Mouse (Mus musculus) intestine, embryonic 15.5 days (tissue): ENCODE data around the gene Tbcb. TPM values are rescaled to one million over a fixed set of nuclear protein-coding genes. Genes with fewer than 3 reads are reported as not detected.
A peak's percentile ranks its signal among the peaks of the same experiment; 100 is the strongest.
"Not testable (repeated sequence)": the region's sequence is repeated elsewhere in the genome, so short reads cannot be mapped to it uniquely, and the experiment has no call there.

Experiments used
- ATAC-seq: fragments of 200-750 bp; cut with Nextera tagmentation; 2 replicates; pipeline ENCODE4 v1.8.0; 2017; ENCODE audit warnings: moderate TSS enrichment, moderate library complexity
- H3K27ac ChIP-seq: fragments of 300-500 bp; sonication (generic); 2 replicates; pipeline ENCODE4 v1.5.1; 2015; ENCODE audit warnings: mild to moderate bottlenecking, inconsistent platforms
- H3K27me3 ChIP-seq: fragments of 300-500 bp; sonication (generic); replicated peaks from 2 replicates; pipeline ENCODE4 v1.6.1; 2015; ENCODE audit warnings: inconsistent platforms
- H3K36me3 ChIP-seq: fragments of 300-500 bp; sonication (generic); 2 replicates; pipeline ENCODE4 v1.6.1; 2015; ENCODE audit warnings: inconsistent platforms
- H3K4me1 ChIP-seq: fragments of 300-500 bp; sonication (generic); replicated peaks from 2 replicates; pipeline ENCODE4 v1.6.1; 2015; ENCODE audit warnings: inconsistent platforms
- H3K4me2 ChIP-seq: fragments of 300-500 bp; sonication (generic); replicated peaks from 2 replicates; pipeline ENCODE4 v1.6.1; 2015; ENCODE audit warnings: mild to moderate bottlenecking, inconsistent platforms
- H3K4me3 ChIP-seq: fragments of 300-500 bp; sonication (generic); replicated peaks from 2 replicates; pipeline ENCODE4 v1.5.1; 2015; ENCODE audit warnings: inconsistent platforms
- H3K9ac ChIP-seq: fragments of 300-500 bp; sonication (generic); 2 replicates; pipeline ENCODE4 v1.6.1; 2015; ENCODE audit warnings: inconsistent platforms
- H3K9me3 ChIP-seq: fragments of 300-500 bp; sonication (generic); 2 replicates; pipeline ENCODE4 v1.6.1; 2016; ENCODE audit warnings: inconsistent platforms
- WGBS: fragments of 180-500 bp; shearing (Covaris S2); methylation state at CpG from one replicate; pipeline ENCODE4 v1.1.7; 2015; 5-methylcytosine and 5-hydroxymethylcytosine counted together
- polyA plus RNA-seq: library from polyadenylated mRNA; unstranded; fragments of >200 nt; fragmentation: Nextera tagmentation; extraction: Ambion mirVana; gene quantifications from 2 replicates; pipeline ENCODE4 v1.2.1, GENCODE M21; 2015

Tbcb gene
- polyA plus RNA-seq, 1 experiment from 2014 or later = 136 TPM

GRCm38 (mm10) chr7:30188344-30189115 lies 43.5 kb downstream of the Tbcb start:
- 76% methylated on average over 12 of the region's 12 CpGs for WGBS
- Histone ChIP-seq H3K36me3 (peaks cover 44% of the 10 kb centered on the region), H3K4me2 (no peak overlapping the region), H3K9ac (no peak overlapping the region), H3K4me3 (no peak overlapping the region), H3K4me1 (peaks cover 25% of the 10 kb centered on the region), H3K9me3 (no peaks in the 10 kb centered on the region), H3K27me3 (no peaks in the 10 kb centered on the region), H3K27ac (no peak overlapping the region)
- no peak for ATAC-seq

- Histone ChIP-seq H3K27ac (no peak overlapping the region), H3K27me3 (no peaks in the 10 kb centered on the region), H3K9ac (no peak overlapping the region; the same call in 1 of the 2 replicates), H3K4me1 (peaks cover 13% of the 10 kb centered on the region; the same call in 1 of the 2 replicates), H3K9me3 (no peaks in the 10 kb centered on the region), H3K36me3 (peaks cover 22% of the 10 kb centered on the region), H3K4me2 (peak overlapping the region; percentile 53), H3K4me3 (no peak overlapping the region)
- WGBS = 75% methylated on average over 13 of the region's 13 CpGs
- no peak for ATAC-seq
These were observed 47.3 kb downstream of the Tbcb start for GRCm38 (mm10) chr7:30184641-30185348.

GRCm38 (mm10) chr7:30183879-30184289 lies 48.2 kb downstream of the Tbcb start, which contains the start of gene Cox7a1:
TSS of gene Cox7a1 (plus strand) at chr7:30184144.
- H3K9me3 ChIP-seq = no peaks in the 10 kb centered on the region
- peak; percentile 88 for ATAC-seq
- peak within 1 kb of the TSS; percentile 17 for H3K4me3 ChIP-seq
- H3K4me2 ChIP-seq = peak within 1 kb of the TSS; percentile 53
- H3K4me1 ChIP-seq = peaks cover 13% of the 10 kb centered on the region; the same call in 1 of the 2 replicates
- no peaks in the 10 kb centered on the region for H3K27me3 ChIP-seq
- H3K27ac ChIP-seq = peak within 1 kb of the TSS; percentile 58
- WGBS = 0% methylated on average over 11 of the region's 11 CpGs
- H3K9ac ChIP-seq = peak within 1 kb of the TSS; percentile 31; the same call in 1 of the 2 replicates
- peaks cover 22% of the 10 kb centered on the region for H3K36me3 ChIP-seq

DNA sequence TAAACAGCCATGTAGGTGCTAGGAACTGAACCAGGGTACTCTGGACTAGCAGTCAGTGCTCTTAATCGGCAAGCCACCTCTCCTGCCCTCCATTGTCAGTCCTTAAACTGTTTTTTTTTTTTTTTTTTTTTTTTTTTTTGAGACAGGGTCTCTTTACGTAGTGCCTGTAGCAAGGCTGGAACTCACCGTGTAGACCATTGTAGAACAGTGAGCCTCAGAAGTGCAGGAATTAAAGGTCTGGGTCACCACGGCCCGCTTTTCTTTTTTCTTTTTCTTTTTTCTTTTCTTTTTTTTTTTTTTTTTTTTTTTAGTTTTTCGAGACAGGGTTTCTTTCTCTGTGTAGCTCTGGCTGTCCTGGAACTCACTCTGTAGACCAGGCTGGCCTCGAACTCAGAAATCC lies 48.9 kb downstream of the Tbcb start:
- H3K9ac ChIP-seq, H3K9me3 ChIP-seq, ATAC-seq, H3K27me3 ChIP-seq, H3K27ac ChIP-seq, H3K4me2 ChIP-seq, H3K4me3 ChIP-seq: not testable (repeated sequence)
- WGBS = 72% methylated on average over 7 of the region's 7 CpGs
- peaks cover 24% of the 10 kb centered on the region for H3K36me3 ChIP-seq
- peaks cover 13% of the 10 kb centered on the region; the same call in 1 of the 2 replicates for H3K4me1 ChIP-seq

- H3K36me3 ChIP-seq = peaks cover 19% of the 10 kb centered on the region
- H3K27me3 ChIP-seq, H3K9ac ChIP-seq, H3K9me3 ChIP-seq, H3K4me3 ChIP-seq, H3K4me2 ChIP-seq, ATAC-seq, H3K27ac ChIP-seq: not testable (repeated sequence)
- WGBS = 92% methylated on average over 10 of the region's 10 CpGs
- H3K4me1 ChIP-seq = peaks cover 13% of the 10 kb centered on the region; the same call in 1 of the 2 replicates
These were observed 50.1 kb downstream of the Tbcb start for GRCm38 (mm10) chr7:30181929-30182328.

DNA sequence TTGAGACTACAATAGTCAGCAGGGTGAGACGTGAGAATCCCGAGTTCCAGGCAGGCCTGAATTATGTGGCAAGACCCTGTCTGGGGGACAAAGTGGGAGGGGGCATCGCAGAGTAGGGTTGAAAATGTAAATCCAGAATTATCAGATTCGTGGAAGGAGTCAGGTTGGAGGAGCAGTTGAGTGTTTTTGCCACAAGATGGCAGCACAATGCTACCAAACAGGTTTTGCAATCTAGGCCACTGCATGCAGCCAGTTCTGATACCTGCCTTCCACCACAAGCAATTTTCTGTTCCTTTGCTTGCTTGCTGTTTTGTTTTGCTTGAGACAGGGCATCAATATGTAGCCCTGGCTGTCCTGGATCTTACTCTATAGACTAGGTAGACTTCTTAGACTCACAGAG lies 50.8 kb downstream of the Tbcb start:
- no peaks in the 10 kb centered on the region for H3K9me3 ChIP-seq
- H3K4me1 ChIP-seq = peaks cover 13% of the 10 kb centered on the region; the same call in 1 of the 2 replicates
- H3K4me2 ChIP-seq = no peak overlapping the region
- H3K4me3 ChIP-seq = no peak overlapping the region
- no peak overlapping the region for H3K9ac ChIP-seq
- H3K36me3 ChIP-seq = peaks cover 13% of the 10 kb centered on the region
- H3K27me3 ChIP-seq = no peaks in the 10 kb centered on the region
- 3% methylated on average over 4 of the region's 4 CpGs for WGBS
- ATAC-seq = 0 out of 2 replicates have a peak, but pooled peaks have one; percentile 9
- no peak overlapping the region for H3K27ac ChIP-seq

GRCm38 (mm10) chr7:30178256-30178655 lies 53.8 kb downstream of the Tbcb start:
- Histone ChIP-seq H3K4me3 (no peak overlapping the region), H3K9me3 (no peaks in the 10 kb centered on the region), H3K9ac (no peak overlapping the region), H3K4me2 (no peak overlapping the region), H3K36me3 (peaks cover 12% of the 10 kb centered on the region), H3K27ac (no peak overlapping the region), H3K4me1 (no peaks in the 10 kb centered on the region), H3K27me3 (no peaks in the 10 kb centered on the region)
- no peak for ATAC-seq
- 79% methylated on average over 11 of the region's 11 CpGs for WGBS

DNA sequence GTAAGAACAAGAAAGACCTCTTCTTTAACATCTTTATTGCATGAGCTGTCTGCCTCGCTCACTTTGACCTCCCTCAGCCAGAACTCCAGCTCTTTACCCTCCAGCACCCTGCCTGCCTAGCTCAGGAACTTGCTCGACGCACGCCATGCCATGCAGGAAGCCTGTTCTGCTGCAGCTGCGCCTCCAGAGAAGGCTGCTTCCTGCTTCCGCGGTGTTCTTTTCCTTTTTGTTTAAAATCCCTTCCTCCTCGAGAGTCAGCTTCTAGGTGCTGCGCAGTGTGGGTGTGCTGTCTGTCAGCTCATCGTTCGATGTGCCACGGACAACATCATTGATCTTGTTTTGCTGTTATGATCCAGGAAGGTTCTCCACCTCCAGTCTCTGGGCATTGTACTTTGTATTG lies 55.6 kb downstream of the Tbcb start:
- no peak overlapping the region for H3K4me2 ChIP-seq
- H3K9ac ChIP-seq = no peak overlapping the region
- peaks cover 12% of the 10 kb centered on the region for H3K36me3 ChIP-seq
- no peak overlapping the region for H3K4me3 ChIP-seq
- no peaks in the 10 kb centered on the region for H3K27me3 ChIP-seq
- no peaks in the 10 kb centered on the region for H3K9me3 ChIP-seq
- no peak for ATAC-seq
- H3K4me1 ChIP-seq = no peaks in the 10 kb centered on the region
- no peak overlapping the region for H3K27ac ChIP-seq
- 82% methylated on average over 12 of the region's 12 CpGs for WGBS

Other genes starting within 250 kb of the Tbcb start
- gene Zfp568, start 248.3 kb downstream of the Tbcb start, polyA plus RNA-seq = 15.1 and 15.5 TPM in 2 replicates
- 2.7 and 2.9 TPM in 2 replicates for gene Zfp14, start 180.9 kb downstream of the Tbcb start, polyA plus RNA-seq
- 3.9 and 4.5 TPM in 2 replicates for gene Zfp82, start 159.4 kb downstream of the Tbcb start, polyA plus RNA-seq
- gene Gm26920, start 141.9 kb downstream of the Tbcb start, polyA plus RNA-seq = 1.2 and 1.5 TPM in 2 replicates
- 6.0 and 6.1 TPM in 2 replicates for gene Zfp566, start 141.7 kb downstream of the Tbcb start, polyA plus RNA-seq
- gene Zfp260, start 137.5 kb downstream of the Tbcb start, polyA plus RNA-seq = 71.0 and 82.3 TPM in 2 replicates
- 6.7 and 8.3 TPM in 2 replicates for gene Zfp382, start 110.3 kb downstream of the Tbcb start, polyA plus RNA-seq
- gene Zfp146, start 62.5 kb downstream of the Tbcb start, polyA plus RNA-seq = 12.2 and 13.6 TPM in 2 replicates
- 30.7 and 34.3 TPM in 2 replicates for gene Cox7a1, start 48.1 kb downstream of the Tbcb start, polyA plus RNA-seq
- 83.7 and 101 TPM in 2 replicates for gene Capns1, start 33.5 kb downstream of the Tbcb start, polyA plus RNA-seq
- gene Polr2i, start 324 bp downstream of the Tbcb start, polyA plus RNA-seq = 115 and 116 TPM in 2 replicates
- not detected in 2 replicates for gene Ovol3, start 3.5 kb upstream of the Tbcb start, polyA plus RNA-seq
- gene Thap8, start 47.8 kb upstream of the Tbcb start, polyA plus RNA-seq = 0.34 and 0.56 TPM in 2 replicates
- 6.6 and 8.4 TPM in 2 replicates for gene Wdr62, start 48.1 kb upstream of the Tbcb start, polyA plus RNA-seq
- 22.6 and 23.4 TPM in 2 replicates for gene Clip3, start 59.5 kb upstream of the Tbcb start, polyA plus RNA-seq
- 63.9 and 68.5 TPM in 2 replicates for gene Alkbh6, start 76.4 kb upstream of the Tbcb start, polyA plus RNA-seq
- gene Syne4, start 82.5 kb upstream of the Tbcb start, polyA plus RNA-seq = 47.7 and 65.3 TPM in 2 replicates
- 1.8 TPM in 1 of 2 replicates, not detected in the other for gene E130208F15Rik, start 89.5 kb upstream of the Tbcb start, polyA plus RNA-seq
- 15.5 and 18.0 TPM in 2 replicates for gene Sdhaf1, start 91.6 kb upstream of the Tbcb start, polyA plus RNA-seq
- gene Lrfn3, start 130.5 kb upstream of the Tbcb start, polyA plus RNA-seq = 2.9 and 3.9 TPM in 2 replicates
- 49.8 and 63.7 TPM in 2 replicates for gene Tyrobp, start 181.5 kb upstream of the Tbcb start, polyA plus RNA-seq
- 2.2 and 2.5 TPM in 2 replicates for gene Hcst, start 187.6 kb upstream of the Tbcb start, polyA plus RNA-seq
- 2.1 and 2.4 TPM in 2 replicates for gene Nfkbid, start 189.5 kb upstream of the Tbcb start, polyA plus RNA-seq
- gene Aplp1, start 213.3 kb upstream of the Tbcb start, polyA plus RNA-seq = 39.0 and 40.8 TPM in 2 replicates
- 2.0 and 3.0 TPM in 2 replicates for gene Kirrel2, start 225.4 kb upstream of the Tbcb start, polyA plus RNA-seq
- gene Nphs1, start 226.0 kb upstream of the Tbcb start, polyA plus RNA-seq = 1.3 and 3.3 TPM in 2 replicates